Mouse (Mus musculus): Measurements from ENCODE around the gene Dlg5.

DNA sequence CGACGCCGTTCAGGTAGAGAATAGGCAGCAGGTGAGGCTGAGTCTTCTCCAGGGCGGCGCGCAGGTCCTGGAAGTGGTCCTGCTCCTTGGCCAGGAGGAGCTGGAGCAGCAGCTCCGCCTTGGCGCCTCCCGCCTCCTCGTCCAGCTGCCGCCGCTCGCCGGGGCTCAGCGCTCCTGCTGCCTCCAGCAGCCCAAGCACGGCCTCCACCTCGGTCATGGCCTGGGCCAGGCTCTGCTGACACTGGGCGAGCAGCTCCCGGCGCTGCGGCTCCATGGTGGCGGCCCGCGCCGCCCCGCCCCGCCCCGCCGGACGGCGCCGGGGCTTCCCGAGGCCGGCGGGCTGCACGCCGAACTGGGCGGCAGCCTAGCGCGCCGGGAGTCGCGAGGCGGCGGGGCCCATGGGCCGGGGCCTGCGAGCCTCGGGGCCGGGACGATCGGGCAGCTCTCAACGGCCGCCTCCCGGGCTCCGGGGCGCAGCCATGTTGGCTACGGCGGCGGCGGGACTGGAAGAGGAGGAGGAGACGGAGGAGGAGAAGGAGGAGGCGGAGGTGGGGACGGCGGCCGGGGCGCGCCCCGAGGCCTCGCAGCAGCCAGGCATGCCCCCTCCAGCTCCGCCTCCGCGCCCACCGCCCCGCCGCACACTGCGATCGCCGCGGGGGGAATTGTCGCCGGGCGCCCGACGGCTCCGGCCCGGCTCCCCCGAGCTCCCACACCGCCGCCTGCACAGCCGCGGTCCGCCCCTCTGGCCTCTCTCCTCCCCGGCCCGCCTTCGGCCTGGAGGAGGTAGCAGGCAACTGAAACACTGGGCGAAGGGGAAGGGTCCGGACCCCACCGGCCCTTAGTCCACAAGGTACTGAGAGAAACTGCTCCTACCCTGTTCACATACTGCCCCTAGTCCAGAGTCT, at the start of gene Dlg5:
- no peak for TF ChIP-seq CTCF (IDR thresholded peaks at IDR 0.05; ENCODE audit: low read depth)
- no peak for TF ChIP-seq EP300 (IDR thresholded peaks at IDR 0.05; ENCODE audit: low read depth)
